Mouse (Mus musculus): ENCODE measurements around the gene Dctn2. TPM values are rescaled to one million over a fixed set of nuclear protein-coding genes. Genes with fewer than 3 reads are reported as not detected.
A peak's percentile ranks its signal among the peaks of the same experiment; 100 is the strongest.
"Not testable (repeated sequence)": the region's sequence is repeated elsewhere in the genome, so short reads cannot be mapped to it uniquely, and the experiment has no call there.

Dctn2 gene
- polyA plus RNA-seq, 1 experiment from 2014 or later = 157 TPM

- Histone ChIP-seq H3K4me2 (ENCODE audit: low read length) (peak within 1 kb of the TSS; percentile 91), H3K36me3 (ENCODE audit: control insufficient read depth, insufficient read depth, low read length) (peaks cover 33% of the 10 kb centered on the region), H3K4me1 (replicated peaks; ENCODE audit: control insufficient read depth, insufficient read depth, low read length) (peaks cover 8% of the 10 kb centered on the region), H3K27me3 (replicated peaks; ENCODE audit: control insufficient read depth, insufficient read depth, low read length) (no peaks in the 10 kb centered on the region), H3K27ac (ENCODE audit: low read depth) (peak within 1 kb of the TSS; percentile 70), H3K9ac (ENCODE audit: low read length) (peak within 1 kb of the TSS; percentile 68), H3K4me3 (ENCODE audit: low read depth, low read length) (peak within 1 kb of the TSS; percentile 74), H3K9me3 (ENCODE audit: control insufficient read depth, low read length) (no peaks in the 10 kb centered on the region)
- under 1% methylated on average over 65 of the region's 65 CpGs for WGBS
- DNase-seq (ENCODE audit: low spot score) (peak; percentile 93), ATAC-seq (replicated peaks; ENCODE audit: low FRiP score, low TSS enrichment, low read depth) (peak; percentile 96)
Measured at GRCm38 (mm10) chr10:127311476-127312355, 45.5 kb downstream of the Dctn2 start, which contains the start of gene Mars. TSS of gene Mars (minus strand) at chr10:127311786.

- no peaks in the 10 kb centered on the region for H3K27me3 ChIP-seq (replicated peaks; ENCODE audit: control insufficient read depth, insufficient read depth, low read length)
- DNase-seq (ENCODE audit: low spot score) = peak; percentile 94
- H3K27ac ChIP-seq (ENCODE audit: low read depth) = peak overlapping the region; percentile 65
- H3K9me3 ChIP-seq (ENCODE audit: control insufficient read depth, low read length) = no peaks in the 10 kb centered on the region
- peaks cover 8% of the 10 kb centered on the region for H3K4me1 ChIP-seq (replicated peaks; ENCODE audit: control insufficient read depth, insufficient read depth, low read length)
- under 1% methylated on average over 4 of the region's 4 CpGs for WGBS
- peak; percentile 54 for ATAC-seq (replicated peaks; ENCODE audit: low FRiP score, low TSS enrichment, low read depth)
- H3K4me3 ChIP-seq (ENCODE audit: low read depth, low read length) = peak overlapping the region; percentile 74
- peak overlapping the region; percentile 91 for H3K4me2 ChIP-seq (ENCODE audit: low read length)
- peak overlapping the region; percentile 68; the same call in 1 of the 2 replicates for H3K9ac ChIP-seq (ENCODE audit: low read length)
- H3K36me3 ChIP-seq (ENCODE audit: control insufficient read depth, insufficient read depth, low read length) = peaks cover 27% of the 10 kb centered on the region
Measured at GRCm38 (mm10) chr10:127312356-127312676, 46.1 kb downstream of the Dctn2 start.

GRCm38 (mm10) chr10:127312858-127313257 lies 46.7 kb downstream of the Dctn2 start:
- no peak for ATAC-seq (replicated peaks; ENCODE audit: low FRiP score, low TSS enrichment, low read depth)
- Histone ChIP-seq H3K4me2 (ENCODE audit: low read length) (no peak overlapping the region), H3K9ac (ENCODE audit: low read length) (no peak overlapping the region), H3K9me3 (ENCODE audit: control insufficient read depth, low read length) (no peaks in the 10 kb centered on the region), H3K4me3 (ENCODE audit: low read depth, low read length) (no peak overlapping the region), H3K36me3 (ENCODE audit: control insufficient read depth, insufficient read depth, low read length) (peaks cover 22% of the 10 kb centered on the region), H3K4me1 (replicated peaks; ENCODE audit: control insufficient read depth, insufficient read depth, low read length) (peaks cover 8% of the 10 kb centered on the region), H3K27ac (ENCODE audit: low read depth) (no peak overlapping the region), H3K27me3 (replicated peaks; ENCODE audit: control insufficient read depth, insufficient read depth, low read length) (no peaks in the 10 kb centered on the region)
- no peak for DNase-seq (ENCODE audit: low spot score)
- WGBS = 66% methylated on average over 4 of the region's 4 CpGs

GRCm38 (mm10) chr10:127313516-127313915 lies 47.3 kb downstream of the Dctn2 start:
- not testable (repeated sequence) for H3K27me3 ChIP-seq (replicated peaks; ENCODE audit: control insufficient read depth, insufficient read depth, low read length); H3K9ac ChIP-seq (ENCODE audit: low read length); DNase-seq (ENCODE audit: low spot score); ATAC-seq (replicated peaks; ENCODE audit: low FRiP score, low TSS enrichment, low read depth); H3K9me3 ChIP-seq (ENCODE audit: control insufficient read depth, low read length); H3K27ac ChIP-seq (ENCODE audit: low read depth); H3K4me2 ChIP-seq (ENCODE audit: low read length); H3K4me1 ChIP-seq (replicated peaks; ENCODE audit: control insufficient read depth, insufficient read depth, low read length); H3K4me3 ChIP-seq (ENCODE audit: low read depth, low read length)
- 85% methylated on average over 5 of the region's 5 CpGs for WGBS
- H3K36me3 ChIP-seq (ENCODE audit: control insufficient read depth, insufficient read depth, low read length) = peaks cover 15% of the 10 kb centered on the region

GRCm38 (mm10) chr10:127314950-127315349 lies 48.8 kb downstream of the Dctn2 start:
- ATAC-seq (replicated peaks; ENCODE audit: low FRiP score, low TSS enrichment, low read depth); H3K4me2 ChIP-seq (ENCODE audit: low read length); H3K9ac ChIP-seq (ENCODE audit: low read length); H3K27ac ChIP-seq (ENCODE audit: low read depth); H3K9me3 ChIP-seq (ENCODE audit: control insufficient read depth, low read length); DNase-seq (ENCODE audit: low spot score); H3K4me3 ChIP-seq (ENCODE audit: low read depth, low read length); H3K4me1 ChIP-seq (replicated peaks; ENCODE audit: control insufficient read depth, insufficient read depth, low read length); H3K27me3 ChIP-seq (replicated peaks; ENCODE audit: control insufficient read depth, insufficient read depth, low read length); H3K36me3 ChIP-seq (ENCODE audit: control insufficient read depth, insufficient read depth, low read length): not testable (repeated sequence)
- 79% methylated on average over 1 of the region's 1 CpGs for WGBS

GRCm38 (mm10) chr10:127317277-127317676 lies 51.1 kb downstream of the Dctn2 start:
- no peaks in the 10 kb centered on the region for H3K4me1 ChIP-seq (replicated peaks; ENCODE audit: control insufficient read depth, insufficient read depth, low read length)
- no peak for DNase-seq (ENCODE audit: low spot score)
- no peak overlapping the region for H3K4me2 ChIP-seq (ENCODE audit: low read length)
- 89% methylated on average over 2 of the region's 2 CpGs for WGBS
- H3K27me3 ChIP-seq (replicated peaks; ENCODE audit: control insufficient read depth, insufficient read depth, low read length) = no peaks in the 10 kb centered on the region
- no peak for ATAC-seq (replicated peaks; ENCODE audit: low FRiP score, low TSS enrichment, low read depth)
- H3K4me3 ChIP-seq (ENCODE audit: low read depth, low read length) = no peak overlapping the region
- H3K27ac ChIP-seq (ENCODE audit: low read depth) = no peak overlapping the region
- no peaks in the 10 kb centered on the region for H3K36me3 ChIP-seq (ENCODE audit: control insufficient read depth, insufficient read depth, low read length)
- H3K9me3 ChIP-seq (ENCODE audit: control insufficient read depth, low read length) = no peaks in the 10 kb centered on the region
- no peak overlapping the region for H3K9ac ChIP-seq (ENCODE audit: low read length)

GRCm38 (mm10) chr10:127318009-127318408 lies 51.8 kb downstream of the Dctn2 start:
- Histone ChIP-seq H3K4me1 (replicated peaks; ENCODE audit: control insufficient read depth, insufficient read depth, low read length) (no peaks in the 10 kb centered on the region), H3K4me3 (ENCODE audit: low read depth, low read length) (no peak overlapping the region), H3K9me3 (ENCODE audit: control insufficient read depth, low read length) (no peaks in the 10 kb centered on the region), H3K4me2 (ENCODE audit: low read length) (no peak overlapping the region), H3K36me3 (ENCODE audit: control insufficient read depth, insufficient read depth, low read length) (no peaks in the 10 kb centered on the region), H3K9ac (ENCODE audit: low read length) (no peak overlapping the region), H3K27me3 (replicated peaks; ENCODE audit: control insufficient read depth, insufficient read depth, low read length) (no peaks in the 10 kb centered on the region), H3K27ac (ENCODE audit: low read depth) (no peak overlapping the region)
- no peak for ATAC-seq (replicated peaks; ENCODE audit: low FRiP score, low TSS enrichment, low read depth)
- DNase-seq (ENCODE audit: low spot score) = no peak
- 44% methylated on average over 4 of the region's 4 CpGs for WGBS

- Histone ChIP-seq H3K27me3 (replicated peaks; ENCODE audit: control insufficient read depth, insufficient read depth, low read length) (peaks cover 9% of the 10 kb centered on the region; the same call in 1 of the 2 replicates), H3K36me3 (ENCODE audit: control insufficient read depth, insufficient read depth, low read length) (no peaks in the 10 kb centered on the region), H3K27ac (ENCODE audit: low read depth) (no peak overlapping the region), H3K9ac (ENCODE audit: low read length) (no peak overlapping the region), H3K9me3 (ENCODE audit: control insufficient read depth, low read length) (no peaks in the 10 kb centered on the region), H3K4me2 (ENCODE audit: low read length) (no peak overlapping the region), H3K4me1 (replicated peaks; ENCODE audit: control insufficient read depth, insufficient read depth, low read length) (no peaks in the 10 kb centered on the region), H3K4me3 (ENCODE audit: low read depth, low read length) (no peak overlapping the region)
- no peak for DNase-seq (ENCODE audit: low spot score)
- ATAC-seq (replicated peaks; ENCODE audit: low FRiP score, low TSS enrichment, low read depth) = no peak
- WGBS = 71% methylated on average over 7 of the region's 7 CpGs
Measured at GRCm38 (mm10) chr10:127319969-127320368, 53.8 kb downstream of the Dctn2 start.

- 69% methylated on average over 3 of the region's 3 CpGs for WGBS
- Histone ChIP-seq H3K27me3 (replicated peaks; ENCODE audit: control insufficient read depth, insufficient read depth, low read length) (peaks cover 25% of the 10 kb centered on the region), H3K27ac (ENCODE audit: low read depth) (no peak within 1 kb of the TSS), H3K9ac (ENCODE audit: low read length) (no peak within 1 kb of the TSS), H3K4me3 (ENCODE audit: low read depth, low read length) (no peak within 1 kb of the TSS), H3K4me2 (ENCODE audit: low read length) (no peak within 1 kb of the TSS), H3K36me3 (ENCODE audit: control insufficient read depth, insufficient read depth, low read length) (no peaks in the 10 kb centered on the region), H3K9me3 (ENCODE audit: control insufficient read depth, low read length) (no peaks in the 10 kb centered on the region), H3K4me1 (replicated peaks; ENCODE audit: control insufficient read depth, insufficient read depth, low read length) (peaks cover 10% of the 10 kb centered on the region; the same call in 1 of the 2 replicates)
- ATAC-seq (replicated peaks; ENCODE audit: low FRiP score, low TSS enrichment, low read depth) (no peak), DNase-seq (ENCODE audit: low spot score) (no peak)
Measured at GRCm38 (mm10) chr10:127321621-127322020, 55.5 kb downstream of the Dctn2 start, which contains the start of gene Arhgap9. TSS of gene Arhgap9 (plus strand) at chr10:127321964.

All from intestine, embryonic 14.5 days (tissue).